Mouse (Mus musculus) neural tube, embryonic 14.5 days (tissue): ENCODE measurements at regions not wholly inside any gene's neighbourhood (a gene's known extent, or its start where the extent isn't known, plus 50 kb on each side); places are given as distances from the start of the nearest gene placed in this dataset.

Experiments used
- ATAC-seq: fragments of 200-750 bp; cut with Nextera tagmentation; 2 replicates; pipeline ENCODE4 v1.8.0; 2017; ENCODE audit warnings: low read depth, mild to moderate bottlenecking, moderate TSS enrichment, moderate library complexity
- H3K27ac ChIP-seq: fragments of 300-500 bp; sonication (generic); 2 replicates; pipeline ENCODE4 v1.5.1; 2014; ENCODE audit warnings: low read depth, mild to moderate bottlenecking, control low read depth, low read length, moderate library complexity, mixed read lengths
- H3K27me3 ChIP-seq: fragments of 300-500 bp; sonication (generic); 2 replicates; pipeline ENCODE4 v1.6.1; 2014; ENCODE audit warnings: low read length; ENCODE audit not compliant: control insufficient read depth, insufficient read depth
- H3K36me3 ChIP-seq: fragments of 300-500 bp; sonication (generic); 2 replicates; pipeline ENCODE4 v1.6.1; 2014; ENCODE audit warnings: low read length, mixed read lengths; ENCODE audit not compliant: control insufficient read depth, insufficient read depth
- H3K4me1 ChIP-seq: fragments of 300-500 bp; sonication (generic); 2 replicates; pipeline ENCODE4 v1.6.1; 2014; ENCODE audit warnings: low read length; ENCODE audit not compliant: control insufficient read depth, insufficient read depth
- H3K4me2 ChIP-seq: fragments of 300-500 bp; sonication (generic); 2 replicates; pipeline ENCODE4 v1.6.1; 2014; ENCODE audit warnings: mild to moderate bottlenecking, low read depth, low read length, control low read depth
- H3K4me3 ChIP-seq: fragments of 300-500 bp; sonication (generic); 2 replicates; pipeline ENCODE4 v1.5.1; 2014; ENCODE audit warnings: low read depth, low read length, control low read depth, mixed read lengths
- H3K9ac ChIP-seq: fragments of 300-500 bp; sonication (generic); replicated peaks from 2 replicates; pipeline ENCODE4 v1.6.1; 2014; ENCODE audit warnings: low read depth, mild to moderate bottlenecking, control low read depth, low read length, mixed read lengths
- H3K9me3 ChIP-seq: fragments of 300-500 bp; sonication (generic); 2 replicates; pipeline ENCODE4 v1.6.1; 2016; ENCODE audit warnings: low read length; ENCODE audit not compliant: control insufficient read depth
- WGBS: fragments of 180-500 bp; shearing (Covaris S2); extraction: QIAGEN DNeasy Blood & Tissue Kit; methylation state at CpG from one replicate; pipeline ENCODE4 v1.1.7; 2014; 5-methylcytosine and 5-hydroxymethylcytosine counted together

DNA sequence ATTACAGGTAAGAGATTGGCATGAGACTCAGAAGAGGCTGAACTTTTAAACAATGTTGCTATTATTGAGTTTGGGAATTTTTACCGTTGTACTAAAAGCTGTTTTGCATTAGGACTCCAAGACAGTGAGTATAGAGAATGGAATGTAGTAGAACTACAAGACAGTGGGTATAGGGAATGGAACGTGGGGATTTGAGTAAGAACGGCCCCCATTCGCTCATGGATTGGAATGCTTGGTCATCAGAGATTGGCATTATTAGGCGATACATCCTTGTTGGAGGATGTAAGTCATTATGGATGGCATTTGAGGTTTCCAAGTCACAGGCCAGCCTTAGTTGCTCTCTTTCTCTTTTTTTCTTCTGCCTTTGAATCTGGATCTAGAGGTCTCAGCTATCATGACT is 324.0 kb upstream of the 2610001J05Rik start:
- 92% methylated on average over 5 of the region's 5 CpGs for WGBS
- ATAC-seq, result no peak
- no peaks in the 10 kb centered on the region for H3K27me3 ChIP-seq
- no peak overlapping the region for H3K27ac ChIP-seq
- no peaks in the 10 kb centered on the region for H3K36me3 ChIP-seq
- no peaks in the 10 kb centered on the region for H3K4me1 ChIP-seq
- H3K4me2 ChIP-seq, result no peak overlapping the region
- H3K9me3 ChIP-seq, result no peaks in the 10 kb centered on the region
- no peak overlapping the region for H3K9ac ChIP-seq
- no peak overlapping the region for H3K4me3 ChIP-seq

GRCm38 (mm10) chr6:14191387-14192023 is 320.2 kb upstream of the 2610001J05Rik start:
- no peak overlapping the region for H3K9ac ChIP-seq
- no peak overlapping the region for H3K27ac ChIP-seq
- H3K4me3 ChIP-seq, result no peak overlapping the region
- no peaks in the 10 kb centered on the region for H3K9me3 ChIP-seq
- no peaks in the 10 kb centered on the region for H3K4me1 ChIP-seq
- ATAC-seq, result no peak
- H3K27me3 ChIP-seq, result no peaks in the 10 kb centered on the region
- 82% methylated on average over 4 of the region's 4 CpGs for WGBS
- no peak overlapping the region for H3K4me2 ChIP-seq
- no peaks in the 10 kb centered on the region for H3K36me3 ChIP-seq

GRCm38 (mm10) chr6:14185921-14186420 is 314.7 kb upstream of the 2610001J05Rik start:
- Histone ChIP-seq H3K4me3 (no peak overlapping the region), H3K27ac (no peak overlapping the region), H3K27me3 (no peaks in the 10 kb centered on the region), H3K9me3 (no peaks in the 10 kb centered on the region), H3K4me1 (no peaks in the 10 kb centered on the region), H3K9ac (no peak overlapping the region), H3K36me3 (no peaks in the 10 kb centered on the region), H3K4me2 (no peak overlapping the region)
- WGBS, result 74% methylated on average over 2 of the region's 2 CpGs
- ATAC-seq, result no peak

- H3K9me3 ChIP-seq, result no peaks in the 10 kb centered on the region
- no peaks in the 10 kb centered on the region for H3K4me1 ChIP-seq
- no peak for ATAC-seq
- H3K4me3 ChIP-seq, result no peak overlapping the region
- H3K4me2 ChIP-seq, result no peak overlapping the region
- no peak overlapping the region for H3K9ac ChIP-seq
- no peaks in the 10 kb centered on the region for H3K27me3 ChIP-seq
- H3K36me3 ChIP-seq, result no peaks in the 10 kb centered on the region
- no peak overlapping the region for H3K27ac ChIP-seq
Observed at GRCm38 (mm10) chr6:14147370-14147769, 276.1 kb upstream of the 2610001J05Rik start.

DNA sequence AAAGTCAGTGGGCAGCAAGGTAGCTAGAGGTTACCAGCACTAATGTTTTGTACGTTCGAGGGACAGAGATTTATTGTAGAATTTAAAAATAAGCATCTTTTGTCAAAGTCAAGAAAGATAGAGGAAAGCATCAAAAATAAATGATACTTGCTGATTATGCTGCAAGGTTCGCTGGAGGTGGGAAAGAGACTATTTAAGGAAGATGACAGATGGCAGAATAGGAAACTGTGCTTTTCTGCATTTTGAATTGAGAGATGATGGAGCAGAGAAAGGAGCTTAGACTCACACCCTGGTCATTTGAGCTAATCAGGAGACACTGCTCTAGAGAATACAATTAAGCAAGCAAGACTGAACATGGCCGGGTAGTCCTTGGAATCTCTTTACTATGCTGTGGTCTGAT is 275.1 kb upstream of the 2610001J05Rik start:
- no peaks in the 10 kb centered on the region for H3K9me3 ChIP-seq
- H3K27ac ChIP-seq, result no peak overlapping the region
- H3K4me1 ChIP-seq, result no peaks in the 10 kb centered on the region
- H3K4me3 ChIP-seq, result no peak overlapping the region
- WGBS, result 84% methylated on average over 4 of the region's 4 CpGs
- H3K27me3 ChIP-seq, result no peaks in the 10 kb centered on the region
- no peaks in the 10 kb centered on the region for H3K36me3 ChIP-seq
- ATAC-seq, result no peak
- H3K9ac ChIP-seq, result no peak overlapping the region
- H3K4me2 ChIP-seq, result no peak overlapping the region

DNA sequence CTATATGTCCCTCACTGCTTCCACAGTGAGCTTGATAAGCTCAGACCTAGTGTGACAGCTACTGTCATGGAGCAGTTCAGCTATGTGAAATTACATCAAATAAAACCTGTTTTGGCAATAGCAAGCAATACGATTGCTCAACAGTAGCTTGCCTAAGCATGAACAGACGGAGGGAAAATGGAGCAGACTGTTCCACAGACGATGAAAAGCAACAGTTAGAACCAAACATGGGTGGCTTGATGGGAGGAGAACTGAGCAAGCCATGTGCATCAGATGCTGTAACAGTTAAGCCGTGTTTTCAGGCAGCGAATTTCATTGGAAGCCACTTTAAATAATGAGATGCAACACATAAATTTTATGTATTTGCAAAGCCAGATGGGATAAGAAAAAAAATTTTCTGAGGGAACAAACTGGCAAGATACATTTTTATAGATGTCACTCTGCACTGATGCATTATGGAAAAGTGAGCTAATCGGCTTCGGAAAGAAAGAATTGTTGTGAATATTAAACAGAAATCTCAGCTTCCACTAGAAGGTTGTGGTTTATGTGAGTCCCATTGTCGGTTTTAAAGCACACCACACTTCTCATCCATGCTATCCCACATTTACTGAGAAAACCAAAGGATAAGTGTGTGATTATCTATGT is 270.9 kb upstream of the 2610001J05Rik start:
- Histone ChIP-seq H3K4me2 (no peak overlapping the region), H3K4me1 (no peaks in the 10 kb centered on the region), H3K4me3 (no peak overlapping the region), H3K9me3 (no peaks in the 10 kb centered on the region), H3K36me3 (no peaks in the 10 kb centered on the region), H3K9ac (no peak overlapping the region), H3K27me3 (no peaks in the 10 kb centered on the region), H3K27ac (no peak overlapping the region)
- peak; percentile 34; the same call in 1 of the 2 replicates for ATAC-seq
- 76% methylated on average over 8 of the region's 8 CpGs for WGBS

DNA sequence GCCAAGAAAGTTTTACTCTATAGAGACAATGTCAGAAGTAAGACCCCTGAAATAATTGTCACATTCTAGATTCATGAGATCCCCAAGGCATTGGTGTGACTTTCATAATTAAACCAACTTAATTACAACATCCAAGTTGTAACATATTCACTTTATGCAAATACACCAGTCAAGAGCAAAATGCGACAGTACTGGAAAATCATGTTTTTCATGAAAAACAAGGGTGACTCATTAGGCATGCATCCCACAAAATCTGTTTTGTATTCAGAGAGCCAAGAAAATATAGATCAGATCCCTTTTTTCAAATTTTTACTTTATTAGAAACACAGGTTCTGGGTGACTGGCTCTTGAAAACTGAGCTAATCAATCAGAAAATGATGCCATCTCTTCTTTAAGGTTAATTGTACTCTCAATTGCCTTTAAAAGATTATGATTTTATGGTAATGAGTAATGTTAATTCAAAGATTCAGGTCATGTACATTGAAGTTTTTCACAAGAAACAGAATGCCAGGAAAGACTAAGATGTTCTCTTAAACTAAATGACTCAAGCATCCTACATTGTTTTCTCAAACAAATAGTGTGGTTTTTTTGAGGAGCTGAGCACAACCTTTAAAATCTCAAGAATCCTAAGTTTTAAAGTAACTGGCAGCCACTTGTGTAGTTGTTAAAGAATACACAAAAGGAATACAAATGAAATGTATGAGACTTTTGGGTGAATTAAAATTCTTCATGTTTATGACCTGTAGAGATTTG is 259.2 kb upstream of the 2610001J05Rik start:
- Histone ChIP-seq H3K9me3 (no peaks in the 10 kb centered on the region), H3K27me3 (no peaks in the 10 kb centered on the region), H3K4me3 (no peak overlapping the region), H3K4me2 (no peak overlapping the region), H3K4me1 (no peaks in the 10 kb centered on the region), H3K9ac (no peak overlapping the region), H3K36me3 (no peaks in the 10 kb centered on the region), H3K27ac (no peak overlapping the region)
- ATAC-seq, result no peak
- WGBS, result 88% methylated on average over 1 of the region's 1 CpGs

DNA sequence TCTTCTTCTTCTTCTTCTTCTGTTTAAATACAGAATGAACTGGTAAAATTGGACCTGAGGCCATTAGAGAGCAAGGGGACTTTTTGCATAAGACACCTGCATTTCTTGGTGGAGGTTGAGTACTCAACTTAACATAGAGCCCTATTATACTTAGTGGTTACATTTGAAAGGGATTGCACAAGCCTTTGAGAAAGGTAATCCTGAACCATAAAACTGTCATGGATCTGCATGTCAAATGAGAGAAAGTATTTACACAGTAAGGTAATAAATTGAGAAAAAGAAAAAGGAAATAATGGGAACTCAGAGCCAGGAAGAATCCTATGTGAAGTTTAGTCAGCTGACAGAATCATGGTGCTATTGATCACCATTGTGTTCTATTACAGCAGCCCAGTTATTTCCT is 258.1 kb upstream of the 2610001J05Rik start:
- Histone ChIP-seq H3K36me3 (no peaks in the 10 kb centered on the region), H3K27me3 (no peaks in the 10 kb centered on the region), H3K4me3 (no peak overlapping the region), H3K9ac (no peak overlapping the region), H3K4me2 (no peak overlapping the region), H3K4me1 (no peaks in the 10 kb centered on the region), H3K9me3 (no peaks in the 10 kb centered on the region), H3K27ac (no peak overlapping the region)
- ATAC-seq, result no peak

GRCm38 (mm10) chr6:14122311-14122710 is 251.0 kb upstream of the 2610001J05Rik start:
- Histone ChIP-seq H3K4me2 (no peak overlapping the region), H3K36me3 (no peaks in the 10 kb centered on the region), H3K9ac (no peak overlapping the region), H3K27me3 (no peaks in the 10 kb centered on the region), H3K4me1 (no peaks in the 10 kb centered on the region), H3K4me3 (no peak overlapping the region), H3K9me3 (no peaks in the 10 kb centered on the region), H3K27ac (no peak overlapping the region)
- 95% methylated on average over 3 of the region's 3 CpGs for WGBS
- no peak for ATAC-seq
